Mouse (Mus musculus): ENCODE measurements around the gene Dtd2.
A peak's percentile ranks its signal among the peaks of the same experiment; 100 is the strongest.

The Dtd2 gene

DNA sequence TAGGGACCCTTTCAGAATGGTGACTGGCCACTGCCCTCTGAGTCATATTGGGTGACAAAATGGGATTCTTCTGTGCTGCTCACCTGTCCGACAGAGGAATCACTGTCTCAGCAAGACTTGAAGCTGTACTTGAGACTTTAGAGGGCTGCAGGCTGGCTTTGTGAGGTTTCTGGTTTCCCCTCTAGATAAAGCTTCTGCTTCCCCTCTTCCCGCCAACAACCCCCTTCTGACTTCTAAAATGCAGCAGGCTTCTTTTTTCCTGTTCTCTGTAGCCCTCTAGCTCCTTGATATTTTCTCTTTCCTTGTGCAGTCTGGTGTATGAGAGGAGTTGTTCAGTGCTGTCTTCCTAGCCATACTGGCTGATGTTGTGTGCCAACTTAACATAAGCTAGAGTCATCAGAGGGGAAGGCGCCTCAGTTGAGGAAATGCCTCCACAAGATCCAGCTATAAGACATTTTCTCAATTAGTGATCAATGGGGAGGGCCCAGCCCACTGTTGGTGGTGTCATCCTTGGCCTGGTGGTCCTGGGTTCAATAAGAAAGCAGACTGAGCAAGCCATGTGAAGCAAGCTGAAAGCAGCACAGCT lies 21.0 kb downstream of the Dtd2 start:
- DNase-seq (ENCODE audit: low spot score), result no peak

DNA sequence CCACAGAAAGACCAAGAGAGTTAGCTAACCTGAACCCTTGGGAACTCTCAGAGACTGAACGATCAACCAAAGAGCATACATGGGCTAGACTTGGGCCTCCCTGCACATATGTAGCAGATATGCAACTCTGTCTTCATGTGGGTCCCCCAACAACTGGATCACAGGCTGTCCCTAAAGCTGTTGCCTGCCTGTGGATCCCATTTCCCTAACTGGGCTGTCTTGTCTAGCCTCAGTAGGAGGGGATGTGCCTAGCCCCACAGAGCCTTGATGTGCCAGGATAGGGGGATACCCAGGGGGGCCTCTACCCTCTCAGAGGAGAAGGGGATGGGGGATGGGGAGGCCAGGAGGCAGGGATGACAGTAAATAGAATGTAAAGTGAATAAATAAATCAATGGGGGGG lies 22.7 kb downstream of the Dtd2 start:
- no peak for DNase-seq (ENCODE audit: low spot score)

DNA sequence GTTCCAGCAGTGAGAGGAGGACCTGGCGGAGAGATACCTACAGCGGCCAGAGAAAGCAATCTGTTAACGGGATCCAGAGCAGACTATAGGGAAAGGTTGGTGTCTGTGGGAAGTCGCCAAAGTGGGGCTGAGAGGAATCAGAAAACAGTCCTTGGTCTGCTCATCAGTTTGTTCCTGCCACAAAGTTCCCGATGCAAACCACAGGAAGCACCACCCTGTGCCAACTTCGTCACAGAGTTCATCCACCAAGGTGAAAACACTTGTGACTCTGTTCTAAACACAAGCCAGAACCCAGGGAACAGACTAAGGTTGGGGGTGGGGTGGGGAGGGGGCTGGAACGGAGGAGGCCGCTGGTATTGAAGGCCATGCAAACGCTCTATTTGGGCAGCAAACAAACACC lies 29.8 kb downstream of the Dtd2 start:
- no peak for DNase-seq (ENCODE audit: low spot score)

DNA sequence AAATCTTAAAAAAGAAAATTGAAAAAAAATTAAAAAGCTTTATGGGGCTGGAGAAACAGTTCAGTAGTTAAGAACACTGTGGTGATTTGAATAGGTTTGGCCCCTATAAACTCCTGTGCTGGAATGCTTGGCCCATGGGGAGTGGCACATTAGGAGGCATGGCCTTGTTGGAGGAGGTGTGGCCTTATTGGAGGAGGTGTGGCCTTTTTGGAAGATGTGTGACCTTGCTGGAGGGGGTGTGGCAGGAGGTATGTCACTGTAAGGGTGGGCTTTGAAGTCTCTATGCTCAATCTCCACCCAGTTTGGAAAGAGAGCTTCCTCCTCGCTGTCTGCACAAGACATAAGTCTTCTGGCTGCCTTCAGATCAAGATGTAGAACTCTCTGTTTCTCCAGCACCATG lies 31.9 kb downstream of the Dtd2 start:
- DNase-seq (ENCODE audit: low spot score), result no peak

- no peak for DNase-seq (ENCODE audit: low spot score)
These were observed 33.8 kb downstream of the Dtd2 start for GRCm38 (mm10) chr12:51972269-51973065.

DNA sequence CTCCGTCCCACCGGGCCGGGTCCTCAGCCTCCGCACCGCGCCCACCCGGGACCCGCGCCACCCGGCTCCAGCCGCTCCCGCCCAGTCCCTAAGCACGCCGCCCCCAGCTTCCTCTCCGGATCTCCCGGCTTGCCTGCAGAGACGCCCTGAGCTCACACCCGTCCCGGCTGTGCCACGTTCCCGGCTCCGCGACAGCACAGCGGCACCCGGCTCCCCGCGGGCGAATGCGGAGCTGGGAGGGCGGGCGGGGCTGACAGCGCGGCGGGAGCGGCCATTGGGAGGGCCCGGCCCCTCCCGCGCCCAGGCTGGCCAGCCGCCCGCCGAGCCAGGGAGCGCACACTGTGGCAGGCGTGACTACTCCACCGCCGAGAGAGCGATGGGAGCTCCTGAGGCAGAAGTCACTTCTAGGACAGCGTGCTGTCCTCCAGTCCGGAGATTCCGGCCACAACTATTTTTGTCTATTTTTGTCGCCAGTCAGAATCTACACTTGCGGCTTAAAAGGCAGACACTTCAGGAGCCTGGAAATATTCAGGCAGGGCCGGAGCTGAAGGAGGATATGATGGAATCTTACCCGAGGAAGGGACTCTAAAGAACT lies 35.1 kb downstream of the Dtd2 start, which contains the start of gene Heatr5a:
Gene Heatr5a, minus strand, starts transcription at position 252 of the 595 bp plus-strand sequence.
- DNase-seq (ENCODE audit: low spot score), result peak; percentile 89

DNA sequence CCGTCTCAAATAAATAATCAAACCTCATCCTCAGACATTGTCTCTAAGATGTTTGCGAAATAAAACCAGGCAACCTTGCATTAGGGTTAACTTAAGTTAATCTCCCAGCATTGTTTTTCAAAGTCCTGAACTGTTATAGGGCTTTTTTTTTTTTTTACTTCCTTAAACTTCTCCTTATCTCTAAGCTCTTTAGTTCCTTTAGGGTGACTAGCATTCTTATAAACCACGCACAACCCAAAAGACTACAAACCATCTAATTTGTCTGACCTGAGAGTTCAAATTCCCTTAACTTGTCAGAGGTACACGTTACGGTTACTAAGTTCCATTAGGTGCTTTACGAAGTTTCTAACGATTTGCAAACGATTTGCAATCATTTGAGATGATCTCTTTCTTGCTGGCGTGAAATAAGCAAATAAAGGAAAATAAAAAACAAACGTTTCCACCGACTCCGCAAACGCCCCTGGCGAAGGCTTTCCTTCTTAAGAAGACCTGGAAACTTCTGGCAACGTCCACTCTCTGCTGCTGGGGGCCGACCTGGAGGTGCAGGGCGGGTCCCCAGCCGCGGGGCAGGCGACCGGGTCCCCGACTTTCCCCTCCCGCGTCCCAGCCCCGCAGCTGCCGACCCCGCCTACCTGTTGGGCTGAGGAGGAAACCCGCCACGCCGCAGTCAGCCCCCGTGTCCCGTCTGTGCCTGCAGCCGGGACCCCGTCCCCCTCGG lies 35.8 kb downstream of the Dtd2 start:
- no peak for DNase-seq (ENCODE audit: low spot score)

- DNase-seq (ENCODE audit: low spot score), result no peak
These were observed 36.4 kb downstream of the Dtd2 start for GRCm38 (mm10) chr12:51969876-51970275.

GRCm38 (mm10) chr12:51969092-51969491 lies 37.2 kb downstream of the Dtd2 start:
- no peak for DNase-seq (ENCODE audit: low spot score)

DNA sequence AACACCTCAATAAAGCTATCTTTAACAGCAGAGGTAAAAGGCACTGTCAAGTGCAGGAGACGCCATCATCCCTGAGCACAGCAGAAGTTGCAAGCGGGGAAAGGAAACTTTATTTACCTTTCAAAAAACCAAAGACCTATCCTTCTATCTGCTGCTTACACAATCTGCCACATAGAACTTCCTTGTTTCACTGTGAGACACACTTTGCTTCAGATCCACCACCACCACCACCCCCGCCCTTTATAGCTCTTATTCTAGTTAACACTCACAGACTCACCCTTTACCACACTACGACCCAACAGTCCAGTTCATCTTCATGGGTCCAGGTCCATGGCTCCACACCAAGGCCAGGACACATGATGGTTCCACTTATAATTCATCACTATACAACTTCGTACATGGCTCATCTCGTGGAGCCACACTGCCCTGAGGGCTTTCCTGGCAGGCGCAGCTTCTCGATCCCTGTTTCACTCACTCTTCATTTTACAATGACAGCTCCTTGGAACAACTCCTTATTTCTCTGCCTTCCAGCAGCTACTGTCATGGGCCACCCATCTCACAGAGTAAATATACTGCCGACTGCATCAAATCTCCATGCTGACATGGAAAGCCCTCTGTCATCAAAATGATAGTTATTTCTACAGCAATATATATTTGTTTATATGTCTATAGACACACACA lies 38.2 kb downstream of the Dtd2 start:
- DNase-seq (ENCODE audit: low spot score), result no peak

- no peak for DNase-seq (ENCODE audit: low spot score)
These were observed 48.7 kb downstream of the Dtd2 start for GRCm38 (mm10) chr12:51957626-51958025.

DNA sequence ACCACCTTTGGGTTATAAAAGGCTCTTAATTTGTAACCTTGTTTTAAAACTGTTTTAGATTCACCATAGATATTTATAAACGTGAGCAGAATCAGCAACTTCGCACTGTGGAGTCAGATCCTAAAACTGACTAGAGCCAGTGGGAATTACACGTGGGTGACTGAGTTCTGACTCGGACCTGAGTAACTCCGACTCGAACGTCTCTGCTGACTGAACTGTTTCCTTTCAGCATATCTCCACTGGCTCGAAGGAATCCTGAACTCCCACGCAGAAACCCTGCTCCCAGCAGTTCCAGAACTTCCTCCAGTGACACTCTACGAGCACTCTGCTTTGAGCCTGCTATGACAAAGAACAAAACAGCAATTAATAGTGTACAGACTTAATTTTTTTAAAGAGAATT lies 54.0 kb downstream of the Dtd2 start:
- DNase-seq (ENCODE audit: low spot score), result no peak

- DNase-seq (ENCODE audit: low spot score), result no peak
These were observed 58.8 kb downstream of the Dtd2 start for GRCm38 (mm10) chr12:51947498-51947945.

DNA sequence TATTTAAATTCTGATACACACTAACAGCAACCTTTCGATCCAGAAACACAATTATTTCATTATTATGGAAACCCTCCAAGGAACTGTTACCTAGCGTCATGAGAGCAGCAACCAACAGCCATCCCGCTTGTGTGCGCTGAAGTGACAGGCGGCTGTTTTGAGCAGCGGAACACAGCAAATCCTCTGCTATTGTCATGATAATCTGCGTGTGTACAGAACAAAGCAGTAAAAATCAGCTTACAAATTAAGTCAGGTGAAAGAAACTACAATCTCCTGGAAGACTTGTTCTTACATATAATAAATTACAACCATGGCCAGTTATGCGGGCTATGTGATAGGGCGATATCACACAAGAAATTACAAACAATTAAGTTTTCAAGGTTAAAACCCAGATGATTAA lies 61.0 kb downstream of the Dtd2 start:
- no peak for DNase-seq (ENCODE audit: low spot score)

DNA sequence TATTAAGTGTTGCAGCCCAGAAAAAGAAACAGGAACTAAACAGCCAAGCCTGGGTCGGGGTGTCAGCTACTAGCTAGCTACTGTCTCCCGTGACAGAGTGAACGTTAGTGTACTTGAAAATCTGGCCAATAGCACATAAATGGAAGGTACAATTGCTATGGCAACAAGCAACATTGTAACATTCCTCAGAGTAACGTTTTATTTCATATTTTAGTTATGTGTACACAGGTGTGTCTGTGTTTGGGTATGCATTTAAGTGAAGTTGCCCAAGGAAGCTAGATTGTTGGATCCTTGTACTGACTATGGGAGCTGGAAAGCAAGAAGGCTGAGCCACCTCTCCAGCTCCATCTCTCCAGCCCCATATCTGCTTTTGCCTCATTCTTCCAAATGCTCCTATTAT lies 66.5 kb downstream of the Dtd2 start:
- DNase-seq (ENCODE audit: low spot score), result no peak
